Mouse (Mus musculus): ENCODE measurements around the gene Nme9.

DNA sequence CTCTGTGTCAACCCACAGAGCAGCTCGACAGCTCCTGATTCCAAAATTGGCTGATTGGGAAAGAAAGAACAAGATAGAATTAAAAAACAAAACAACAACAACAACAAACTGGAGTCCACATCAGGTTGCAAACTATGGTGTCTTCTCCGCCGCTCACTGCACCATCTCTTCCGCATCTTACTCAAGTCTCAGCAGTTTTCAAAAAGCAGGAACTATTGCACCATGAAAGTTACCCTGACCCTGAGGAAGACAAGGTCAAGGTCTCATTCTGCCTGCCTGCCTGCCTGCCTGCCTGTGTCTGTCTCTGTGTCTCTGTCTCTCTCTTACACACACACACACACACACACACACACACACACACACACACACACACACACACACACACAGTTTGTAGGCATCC is 48.1 kb downstream of the Nme9 start:
- no peak for TF ChIP-seq CTCF (IDR thresholded peaks at IDR 0.05; ENCODE audit: low read depth)
- TF ChIP-seq EP300 (IDR thresholded peaks at IDR 0.05; ENCODE audit: low read depth): no peak

All from heart, postnatal 0 days (tissue).